Mouse (Mus musculus): Measurements from ENCODE around the gene Arhgap31.

- TF ChIP-seq CTCF (conservative IDR thresholded peaks at IDR 0.05; ENCODE audit: low read length) (no peak), POU5F1 (IDR thresholded peaks at IDR 0.05; ENCODE audit: borderline replicate concordance, low read length) (no peak), NANOG (IDR thresholded peaks at IDR 0.05; ENCODE audit: borderline replicate concordance, low read length) (no peak)
Observed at GRCm38 (mm10) chr16:38587163-38587562, 125.9 kb downstream of the Arhgap31 start.

Measured in E14TG2a.4 (cell line).